Comparison of ENCODE assay signal across 18 mouse cellular contexts in genomic region chr15:96983581-96984330, GRCm38 (mm10).
DNase-seq lines count a peak whose midpoint lies in the region; ATAC-seq and TF ChIP-seq lines count a peak whose summit lies in the region.
"Had no signal": no experiment of that assay in that cellular context is flagged by ENCODE, and none has a peak within 500 bp of the region (broad histone marks: within the 10 kb centered on the region; RNA-seq: fewer than 3 reads in every experiment).

No protein-coding gene starts in this region.

- H3K36me3 ChIP-seq in heart, embryonic 13.5 days: no peaks in the 10 kb centered on the region
- no peaks in the 10 kb centered on the region for H3K36me3 ChIP-seq in heart, embryonic 12.5 days
- H3K36me3 ChIP-seq in limb, embryonic 14.5 days (ENCODE audit: control insufficient read depth, insufficient read depth, low read length): no peaks in the 10 kb centered on the region
- no peaks in the 10 kb centered on the region for H3K36me3 ChIP-seq in limb, embryonic 10.5 days
- H3K36me3 ChIP-seq in embryonic facial prominence, embryonic 14.5 days (ENCODE audit: control insufficient read depth, insufficient read depth, low read length): no peaks in the 10 kb centered on the region
- no peaks in the 10 kb centered on the region for H3K36me3 ChIP-seq in stomach, embryonic 15.5 days
- H3K36me3 ChIP-seq: limb, embryonic 12.5 days had no signal

- no peak overlapping the region for H3K4me2 ChIP-seq in heart, embryonic 13.5 days
- no peak overlapping the region for H3K4me2 ChIP-seq in heart, embryonic 12.5 days
- H3K4me2 ChIP-seq in limb, embryonic 14.5 days (replicated peaks; ENCODE audit: low read depth, low read length, severe bottlenecking): no peak overlapping the region
- no peak overlapping the region for H3K4me2 ChIP-seq in embryonic facial prominence, embryonic 14.5 days (ENCODE audit: low read depth, low read length)
- peak overlapping the region; percentile 3; the same call in 1 of the 2 replicates for H3K4me2 ChIP-seq in stomach, embryonic 15.5 days
- H3K4me2 ChIP-seq: limb, embryonic 12.5 days had no signal

- peaks cover 7% of the 10 kb centered on the region for H3K4me1 ChIP-seq in heart, embryonic 13.5 days
- peaks cover 7% of the 10 kb centered on the region; the same call in 1 of the 2 replicates for H3K4me1 ChIP-seq in heart, embryonic 12.5 days (replicated peaks)
- no peaks in the 10 kb centered on the region for H3K4me1 ChIP-seq in limb, embryonic 14.5 days (ENCODE audit: control insufficient read depth, insufficient read depth, low read length)
- no peaks in the 10 kb centered on the region for H3K4me1 ChIP-seq in limb, embryonic 10.5 days
- no peaks in the 10 kb centered on the region for H3K4me1 ChIP-seq in embryonic facial prominence, embryonic 14.5 days (ENCODE audit: control insufficient read depth, insufficient read depth, low read length)
- H3K4me1 ChIP-seq in stomach, embryonic 15.5 days: peaks cover 6% of the 10 kb centered on the region; the same call in 1 of the 2 replicates
- H3K4me1 ChIP-seq: limb, embryonic 12.5 days had no signal

- H3K27ac ChIP-seq in heart, embryonic 13.5 days (replicated peaks): 0 out of 2 replicates have a peak overlapping the region, but pooled peaks have one; percentile 17
- no peak overlapping the region for H3K27ac ChIP-seq in heart, embryonic 12.5 days (ENCODE audit: poor library complexity, severe bottlenecking)
- no peak overlapping the region for H3K27ac ChIP-seq in limb, embryonic 14.5 days (replicated peaks; ENCODE audit: low read depth, low read length)
- no peak overlapping the region for H3K27ac ChIP-seq in limb, embryonic 10.5 days
- H3K27ac ChIP-seq in embryonic facial prominence, embryonic 14.5 days (replicated peaks; ENCODE audit: low read depth, low read length): peak overlapping the region; percentile 48; the same call in 1 of the 2 replicates
- peak overlapping the region; percentile 74 for H3K27ac ChIP-seq in stomach, embryonic 15.5 days
- H3K27ac ChIP-seq: limb, embryonic 12.5 days; liver, embryonic 14.5 days had no signal

- TF ChIP-seq POLR2A in limb, embryonic 14.5 days (IDR thresholded peaks at IDR 0.05; ENCODE audit: borderline replicate concordance, extremely low read depth, insufficient read depth, insufficient read length): no peak

- H3K27me3 ChIP-seq in heart, embryonic 13.5 days (replicated peaks): no peaks in the 10 kb centered on the region
- no peaks in the 10 kb centered on the region for H3K27me3 ChIP-seq in heart, embryonic 12.5 days (replicated peaks)
- H3K27me3 ChIP-seq in limb, embryonic 14.5 days (ENCODE audit: control insufficient read depth, insufficient read depth, low read length): no peaks in the 10 kb centered on the region
- H3K27me3 ChIP-seq in limb, embryonic 10.5 days (ENCODE audit: low read depth, poor library complexity, severe bottlenecking): no peaks in the 10 kb centered on the region
- H3K27me3 ChIP-seq in embryonic facial prominence, embryonic 14.5 days (replicated peaks; ENCODE audit: control insufficient read depth, insufficient read depth, low read length): no peaks in the 10 kb centered on the region
- H3K27me3 ChIP-seq in stomach, embryonic 15.5 days (replicated peaks): no peaks in the 10 kb centered on the region
- H3K27me3 ChIP-seq: CH12.LX; limb, embryonic 12.5 days had no signal

- WGBS in heart, embryonic 13.5 days: 87% methylated on average over 13 of the region's 13 CpGs
- 83% methylated on average over 13 of the region's 13 CpGs for WGBS in heart, embryonic 12.5 days
- 86% methylated on average over 13 of the region's 13 CpGs for WGBS in limb, embryonic 14.5 days
- WGBS in limb, embryonic 10.5 days: 92% methylated on average over 13 of the region's 13 CpGs
- 72% methylated on average over 13 of the region's 13 CpGs for WGBS in embryonic facial prominence, embryonic 14.5 days
- 50% methylated on average over 13 of the region's 13 CpGs for WGBS in stomach, embryonic 15.5 days

- no peaks in the 10 kb centered on the region for H3K9me3 ChIP-seq in heart, embryonic 13.5 days
- no peaks in the 10 kb centered on the region for H3K9me3 ChIP-seq in heart, embryonic 12.5 days (replicated peaks)
- H3K9me3 ChIP-seq in limb, embryonic 14.5 days (ENCODE audit: control insufficient read depth, low read length): no peaks in the 10 kb centered on the region
- no peaks in the 10 kb centered on the region for H3K9me3 ChIP-seq in limb, embryonic 10.5 days (replicated peaks)
- H3K9me3 ChIP-seq in embryonic facial prominence, embryonic 14.5 days (ENCODE audit: control insufficient read depth, low read length): no peaks in the 10 kb centered on the region
- H3K9me3 ChIP-seq in stomach, embryonic 15.5 days: no peaks in the 10 kb centered on the region
- H3K9me3 ChIP-seq: limb, embryonic 12.5 days had no signal

- no peak overlapping the region for H3K9ac ChIP-seq in heart, embryonic 13.5 days
- H3K9ac ChIP-seq in heart, embryonic 12.5 days: no peak overlapping the region
- H3K9ac ChIP-seq in limb, embryonic 14.5 days (ENCODE audit: low read depth, low read length, severe bottlenecking): no peak overlapping the region
- no peak overlapping the region for H3K9ac ChIP-seq in embryonic facial prominence, embryonic 14.5 days (ENCODE audit: low read depth, low read length)
- no peak overlapping the region for H3K9ac ChIP-seq in stomach, embryonic 15.5 days
- H3K9ac ChIP-seq: forebrain, postnatal 0 days; limb, embryonic 12.5 days; liver, embryonic 14.5 days had no signal

- DNase-seq in limb, embryonic 14.5 days (ENCODE audit: low spot score): peak; percentile 42
- no peak for DNase-seq in limb, embryonic 10.5 days (ENCODE audit: low spot score)
- peak; percentile 79 for DNase-seq in embryonic facial prominence, embryonic 14.5 days (ENCODE audit: low spot score)
- DNase-seq: adrenal gland, adult 2 months; cerebellum, postnatal 25 days; forebrain, postnatal 0 days; heart, adult 18-20 months; kidney, postnatal 36 days; layer of hippocampus, adult 9-11 months; right cerebral cortex, adult 18-20 months; thymus, postnatal 14 days had no signal

- H3K4me3 ChIP-seq in heart, embryonic 13.5 days: no peak overlapping the region
- no peak overlapping the region for H3K4me3 ChIP-seq in heart, embryonic 12.5 days
- no peak overlapping the region for H3K4me3 ChIP-seq in limb, embryonic 14.5 days (replicated peaks; ENCODE audit: low read length)
- no peak overlapping the region for H3K4me3 ChIP-seq in limb, embryonic 10.5 days
- no peak overlapping the region for H3K4me3 ChIP-seq in embryonic facial prominence, embryonic 14.5 days (ENCODE audit: low read depth, low read length)
- H3K4me3 ChIP-seq in stomach, embryonic 15.5 days (replicated peaks): no peak overlapping the region
- H3K4me3 ChIP-seq: limb, embryonic 12.5 days had no signal

- no peak for ATAC-seq in heart, embryonic 13.5 days (ENCODE audit: extremely low read depth, insufficient number of reproducible peaks, low FRiP score, low TSS enrichment)
- ATAC-seq in heart, embryonic 12.5 days (ENCODE audit: insufficient number of reproducible peaks, low FRiP score): no peak
- ATAC-seq in limb, embryonic 14.5 days (ENCODE audit: low FRiP score, low read depth): no peak
- no peak for ATAC-seq in embryonic facial prominence, embryonic 14.5 days (ENCODE audit: low read depth)
- ATAC-seq in stomach, embryonic 15.5 days (ENCODE audit: insufficient read depth, low FRiP score, low read depth): no peak; the same call in 1 of the 2 replicates
- no peak for ATAC-seq in megakaryocyte progenitor cell, adult 5-6 weeks (replicated peaks; ENCODE audit: poor library complexity)
- ATAC-seq: forebrain, postnatal 0 days had no signal

Comparison
In these comparisons a context has a peak if more than half of its experiments do, and no peak if none do; other contexts are left out.
1. H3K27ac ChIP-seq: peak in heart, embryonic 13.5 days (single experiment), embryonic facial prominence, embryonic 14.5 days (single experiment) and stomach, embryonic 15.5 days (single experiment); none in heart, embryonic 12.5 days (single experiment), limb, embryonic 14.5 days (single experiment) and limb, embryonic 10.5 days (single experiment).